Mouse (Mus musculus) CH12.LX (cell line): ENCODE data around the gene Ube2n. TPM values are rescaled to one million over a fixed set of nuclear protein-coding genes. Genes with fewer than 3 reads are reported as not detected.
A peak's percentile ranks its signal among the peaks of the same experiment; 100 is the strongest.
"Not testable (repeated sequence)": the region's sequence is repeated elsewhere in the genome, so short reads cannot be mapped to it uniquely, and the experiment has no call there.

Experiments
- DNase-seq: peaks from one replicate; pipeline ENCODE4 v3.0.0-alpha.2; 2013; ENCODE audit errors: extremely low read depth
- H3K27ac ChIP-seq: 2 replicates; pipeline ENCODE4 v1.5.1; 2012; ENCODE audit warnings: low read depth, mild to moderate bottlenecking, control low read depth, moderate library complexity; ENCODE audit not compliant: insufficient read depth
- H3K27me3 ChIP-seq: replicated peaks from 2 replicates; pipeline ENCODE3; 2012; ENCODE audit warnings: inconsistent platforms
- H3K36me3 ChIP-seq, 2 experiments: replicated peaks in 1 of 2; 2 replicates each; pipeline versions ENCODE3 to v1.6.1; 2012; ENCODE audit warnings: inconsistent platforms in 1 of 2, low read length in 1 of 2, mild to moderate bottlenecking in 1 of 2, mixed read lengths in 1 of 2, moderate library complexity in 1 of 2; ENCODE audit not compliant: control insufficient read depth in 1 of 2, insufficient read depth in 1 of 2
- H3K4me1 ChIP-seq, 2 experiments: 2 replicates each; pipeline ENCODE4 v1.6.1; 2012; ENCODE audit warnings: inconsistent platforms in 1 of 2, moderate library complexity in 1 of 2; ENCODE audit not compliant: insufficient read depth in 2 of 2, control insufficient read depth in 1 of 2
- H3K4me2 ChIP-seq: 2 replicates; pipeline ENCODE4 v1.6.1; 2012; ENCODE audit warnings: low read depth, mild to moderate bottlenecking, control low read depth; ENCODE audit not compliant: poor library complexity, insufficient read depth, severe bottlenecking
- H3K4me3 ChIP-seq, 3 experiments: fragments of 150-350 bp in 1 of 3; sonication (generic) in 1 of 3; replicated peaks in 1 of 3; 2 replicates each; pipeline versions ENCODE3 to v1.5.1; 2011 to 2012; ENCODE audit warnings: low read depth in 2 of 3, low read length in 2 of 3, mild to moderate bottlenecking in 2 of 3, moderate library complexity in 2 of 3, control low read depth in 1 of 3, improper control_type of control experiment in 1 of 3, inconsistent platforms in 1 of 3, mixed read lengths in 1 of 3; ENCODE audit not compliant: poor library complexity in 1 of 3
- H3K79me2 ChIP-seq: replicated peaks from 2 replicates; pipeline ENCODE4 v1.6.1; 2012; ENCODE audit warnings: mild to moderate bottlenecking, moderate library complexity; ENCODE audit not compliant: control insufficient read depth, poor library complexity, insufficient read depth, severe bottlenecking; ENCODE audit errors: extremely low read depth
- H3K9ac ChIP-seq: 2 replicates; pipeline ENCODE4 v1.6.1; 2012; ENCODE audit warnings: low read depth, mild to moderate bottlenecking, control low read depth, moderate library complexity; ENCODE audit not compliant: insufficient read depth
- H3K9me3 ChIP-seq: replicated peaks from 2 replicates; pipeline ENCODE3; 2012; ENCODE audit warnings: low read length, inconsistent platforms, mixed read lengths
- BHLHE40 ChIP-seq: IDR thresholded peaks from 2 replicates; pipeline ENCODE4 v1.6.1; 2011; ENCODE audit warnings: mild to moderate bottlenecking, low read depth, low read length, improper control_type of control experiment
- CTCF ChIP-seq, 2 experiments: IDR thresholded peaks in 1 of 2; conservative IDR thresholded peaks in 1 of 2; 2 replicates each; pipeline ENCODE4 v1.5.1; 2011 to 2012; ENCODE audit warnings: low read depth in 2 of 2, low read length in 2 of 2, improper control_type of control experiment in 1 of 2, inconsistent platforms in 1 of 2, mild to moderate bottlenecking in 1 of 2, moderate library complexity in 1 of 2
- E2F4 ChIP-seq: IDR thresholded peaks from 2 replicates; pipeline ENCODE4 v1.6.1; 2011; ENCODE audit warnings: low read depth, low read length, improper control_type of control experiment; ENCODE audit not compliant: insufficient replicate concordance
- IRF4 ChIP-seq: IDR thresholded peaks from 2 replicates; pipeline ENCODE4 v1.6.1; 2014; ENCODE audit warnings: low read depth, mild to moderate bottlenecking, inconsistent platforms, low read length, improper control_type of control experiment
- MXI1 ChIP-seq: IDR thresholded peaks from 2 replicates; pipeline ENCODE4 v1.6.1; 2011; ENCODE audit warnings: mild to moderate bottlenecking, low read depth, low read length, improper control_type of control experiment
- RAD21 ChIP-seq: IDR thresholded peaks from 2 replicates; pipeline ENCODE4 v1.6.1; 2011; ENCODE audit warnings: low read depth, mild to moderate bottlenecking, low read length, improper control_type of control experiment, moderate library complexity
- SMC3 ChIP-seq: IDR thresholded peaks from 2 replicates; pipeline ENCODE4 v1.6.1; 2011; ENCODE audit warnings: low read depth, low read length, improper control_type of control experiment
- dilution Hi-C: fragments of 300-500 bp; cut with MboI; formaldehyde crosslinking; loops from 2 replicates; pipeline ENCODE4 v1.14.3; 2020; ENCODE audit warnings: low sequenced_read_pairs; ENCODE audit not compliant: extremely low pct_unique_long_range_greater_than_20kb, extremely low pct_ligation_motif_present
- in situ Hi-C: fragments of 300-500 bp; cut with MboI; formaldehyde crosslinking; loops from 3 replicates; pipeline ENCODE4 v1.14.3; 2019; ENCODE audit warnings: low sequenced_read_pairs, low pct_ligation_motif_present, low pct_unique_long_range_greater_than_20kb, mixed read lengths
- polyA plus RNA-seq: library from polyadenylated mRNA; unstranded; fragments of >175 nt; gene quantifications from 2 replicates; pipeline ENCODE4 v1.2.1, GENCODE M21; 2012; ENCODE audit warnings: low read depth; ENCODE audit not compliant: insufficient read length
- total RNA-seq, 2 experiments: library from RNA; depleted of rRNA; stranded (reverse); fragments of 300-350 nt in 1 of 2; fragments of >200 nt in 1 of 2; gene quantifications; 2 replicates each; pipeline ENCODE4 v1.2.3; 2012 to 2014

The Ube2n gene
- total and polyA plus RNA-seq, 3 experiments = 71.9 to 265 (median 237) TPM

DNA sequence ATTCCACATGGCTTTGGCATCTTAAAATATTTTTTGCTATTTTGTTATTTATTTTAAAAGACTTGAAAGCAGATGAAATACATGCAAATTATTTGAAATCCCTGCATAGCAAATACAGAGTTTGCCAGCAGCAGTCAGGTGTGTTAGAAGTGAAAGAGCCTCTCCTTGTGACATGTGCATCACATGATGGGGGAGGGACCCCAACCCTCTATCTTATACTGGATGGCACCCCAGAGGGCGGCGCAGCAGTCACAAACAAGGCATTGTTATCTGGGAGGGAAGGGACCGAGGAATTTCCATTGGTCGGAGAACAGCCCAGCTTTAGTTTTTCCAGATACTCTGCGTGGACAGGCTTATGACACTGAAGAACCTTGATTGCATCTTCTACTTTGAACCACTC is 34.1 kb downstream of the Ube2n start:
- H3K4me1 ChIP-seq = peaks cover 0 to 72% of the 10 kb centered on the region in 2 experiments; a peak in 2 of 4 replicates
- TF ChIP-seq BHLHE40 = peak; percentile 55
- DNase-seq = peak; percentile 46
- H3K27ac ChIP-seq = peak overlapping the region; percentile 54
- H3K9me3 ChIP-seq, H3K27me3 ChIP-seq, dilution Hi-C loops, H3K9ac ChIP-seq, H3K79me2 ChIP-seq, H3K4me3 ChIP-seq, H3K4me2 ChIP-seq: not testable (repeated sequence)
- in situ Hi-C loops = loop anchor here (25.0 kb wide), 1 partner anchor 538 kb away; no protein-coding TSS in a partner anchor
- H3K36me3 ChIP-seq = peaks cover 20 to 72% of the 10 kb centered on the region in 2 experiments

DNA sequence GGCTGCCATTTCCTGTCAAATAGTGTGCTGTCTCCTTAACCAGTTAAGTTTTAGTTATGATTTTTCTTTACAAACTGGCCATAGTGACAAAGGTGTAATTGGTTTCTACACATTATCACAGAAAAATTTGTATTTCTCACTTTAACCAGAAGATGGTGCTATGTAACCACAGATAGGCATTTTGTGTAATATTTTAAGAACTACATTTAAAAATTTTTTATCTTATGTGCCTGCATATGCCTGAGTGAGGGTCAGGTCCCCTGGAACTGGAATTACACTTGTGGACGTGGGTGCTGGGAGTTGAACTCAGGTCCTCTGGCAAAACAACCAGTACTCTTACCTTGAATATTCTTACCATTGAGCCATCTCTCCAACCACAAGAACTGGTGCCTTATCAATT is 35.6 kb downstream of the Ube2n start:
- peaks cover 13 to 71% of the 10 kb centered on the region in 2 experiments for H3K36me3 ChIP-seq
- H3K79me2 ChIP-seq = peaks cover 9% of the 10 kb centered on the region
- dilution Hi-C loops (no loop called here), in situ Hi-C loops (loop anchor here (25.0 kb wide), 1 partner anchor 487 kb away; no protein-coding TSS in a partner anchor)
- H3K4me3 ChIP-seq = no peak overlapping the region
- TF ChIP-seq SMC3 (peak; percentile 58), MXI1 (no peak), CTCF (conservative IDR thresholded peaks at IDR 0.05 in 1 of 2, IDR thresholded peaks at IDR 0.05 in 1 of 2; ENCODE audit: low read depth in 2 of 2, low read length in 2 of 2) (peak; percentile 28 to 74; a peak in 3 of 4 replicates), RAD21 (peak; percentile 90), IRF4 (no peak)
- H3K27me3 ChIP-seq = no peaks in the 10 kb centered on the region
- no peak overlapping the region for H3K27ac ChIP-seq
- no peak for DNase-seq
- peaks cover 0 to 68% of the 10 kb centered on the region in 2 experiments; a peak in 3 of 4 replicates for H3K4me1 ChIP-seq
- H3K9ac ChIP-seq = no peak overlapping the region
- H3K4me2 ChIP-seq = no peak overlapping the region
- H3K9me3 ChIP-seq = no peaks in the 10 kb centered on the region

DNA sequence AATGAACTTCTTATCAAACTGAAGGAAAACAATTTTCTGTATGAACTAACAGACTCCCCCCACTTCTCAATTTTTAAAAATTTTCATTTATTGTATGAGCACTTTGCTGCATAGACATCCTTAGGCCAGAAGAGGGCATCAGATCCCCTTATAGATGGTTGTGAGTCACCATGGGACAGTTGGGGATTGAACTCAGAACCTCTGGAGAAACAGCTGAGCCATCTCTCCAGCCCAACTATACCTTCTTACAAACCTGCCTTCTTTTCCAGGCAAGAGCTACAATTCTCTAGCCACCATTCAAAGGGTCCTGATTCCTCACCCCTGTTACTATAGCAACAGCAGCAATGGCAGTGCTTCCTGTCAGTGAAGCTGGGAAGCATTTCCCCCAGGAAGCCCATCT is 36.8 kb downstream of the Ube2n start:
- peaks cover 9% of the 10 kb centered on the region; the same call in 1 of the 2 replicates for H3K79me2 ChIP-seq
- dilution Hi-C loops (no loop called here), in situ Hi-C loops (loop anchor here (25.0 kb wide), 1 partner anchor 486 kb away; no protein-coding TSS in a partner anchor)
- no peak for DNase-seq
- H3K4me1 ChIP-seq = peaks cover 0 to 55% of the 10 kb centered on the region in 2 experiments; a peak in 3 of 4 replicates
- H3K4me3 ChIP-seq = no peak overlapping the region
- H3K27me3 ChIP-seq = no peaks in the 10 kb centered on the region
- no peak overlapping the region for H3K9ac ChIP-seq
- peak; percentile 26 to 61; a peak in 2 of 4 replicates for TF ChIP-seq CTCF (conservative IDR thresholded peaks at IDR 0.05 in 1 of 2, IDR thresholded peaks at IDR 0.05 in 1 of 2; ENCODE audit: low read depth in 2 of 2, low read length in 2 of 2)
- TF ChIP-seq E2F4 = no peak
- peak; percentile 56 for TF ChIP-seq RAD21
- TF ChIP-seq SMC3 = peak; percentile 44
- H3K36me3 ChIP-seq = peaks cover 6 to 71% of the 10 kb centered on the region in 2 experiments
- no peak overlapping the region for H3K27ac ChIP-seq
- no peaks in the 10 kb centered on the region for H3K9me3 ChIP-seq
- H3K4me2 ChIP-seq = no peak overlapping the region
